Mouse (Mus musculus) ES-Bruce4 (cell line): Measurements from ENCODE around the gene Nr2c1. TPM values are rescaled to one million over a fixed set of nuclear protein-coding genes. Genes with fewer than 3 reads are reported as not detected.
A peak's percentile ranks its signal among the peaks of the same experiment; 100 is the strongest.

Experiments used
- H3K27ac ChIP-seq: 2 replicates; pipeline ENCODE4 v1.5.1; 2012; ENCODE audit warnings: low read length, inconsistent platforms; ENCODE audit not compliant: insufficient read depth
- H3K27me3 ChIP-seq: 2 replicates; pipeline ENCODE4 v1.6.1; 2012; ENCODE audit warnings: mild to moderate bottlenecking, low read length, inconsistent platforms; ENCODE audit not compliant: control insufficient read depth, poor library complexity, insufficient read depth, severe bottlenecking
- H3K36me3 ChIP-seq: 2 replicates; pipeline ENCODE4 v1.6.1; 2012; ENCODE audit warnings: inconsistent platforms, mild to moderate bottlenecking, low read length, moderate library complexity; ENCODE audit not compliant: control insufficient read depth, poor library complexity, insufficient read depth, severe bottlenecking
- H3K4me1 ChIP-seq: one replicate; pipeline ENCODE4 v1.8.1; 2011; ENCODE audit warnings: low read length; ENCODE audit not compliant: control insufficient read depth, insufficient read depth
- H3K4me3 ChIP-seq: 2 replicates; pipeline ENCODE4 v1.5.1; 2011; ENCODE audit warnings: low read depth, mild to moderate bottlenecking, low read length
- H3K9ac ChIP-seq: 2 replicates; pipeline ENCODE4 v1.6.1; 2012; ENCODE audit warnings: low read depth, mild to moderate bottlenecking, inconsistent platforms; ENCODE audit not compliant: poor library complexity, severe bottlenecking
- H3K9me3 ChIP-seq: replicated peaks from 2 replicates; pipeline ENCODE4 v1.6.1; 2012; ENCODE audit warnings: mild to moderate bottlenecking, low read length, inconsistent platforms; ENCODE audit not compliant: control insufficient read depth, poor library complexity, insufficient read depth, severe bottlenecking
- CTCF ChIP-seq: IDR thresholded peaks from one replicate; pipeline ENCODE4 v1.8.1; 2011; ENCODE audit warnings: low read depth, low read length
- EP300 ChIP-seq: IDR thresholded peaks from 2 replicates; pipeline ENCODE4 v1.6.1; 2011; ENCODE audit warnings: low read depth, low read length; ENCODE audit not compliant: insufficient read depth
- POLR2A ChIP-seq: IDR thresholded peaks from one replicate; pipeline ENCODE4 v1.8.1; 2011; ENCODE audit warnings: low read length; ENCODE audit not compliant: insufficient read depth
- polyA plus RNA-seq: library from polyadenylated mRNA; stranded (reverse); fragments of >200 nt; gene quantifications from 2 replicates; pipeline ENCODE4 v1.2.4, GENCODE M21; 2011; ENCODE audit warnings: low read depth; ENCODE audit not compliant: missing spikeins, insufficient read depth, insufficient read length

Nr2c1 gene
- polyA plus RNA-seq, 1 experiment, result 8.8 TPM

- no peak overlapping the region for H3K9ac ChIP-seq
- H3K9me3 ChIP-seq, result no peaks in the 10 kb centered on the region
- H3K36me3 ChIP-seq, result peaks cover 6% of the 10 kb centered on the region
- H3K27me3 ChIP-seq, result no peaks in the 10 kb centered on the region
- no peaks in the 10 kb centered on the region for H3K4me1 ChIP-seq
- H3K4me3 ChIP-seq, result no peak overlapping the region
- TF ChIP-seq EP300, result no peak
- TF ChIP-seq POLR2A, result no peak
- TF ChIP-seq CTCF, result no peak
- H3K27ac ChIP-seq, result no peak overlapping the region
Observed at GRCm38 (mm10) chr10:94211725-94212124, 63.9 kb downstream of the Nr2c1 start.

- H3K36me3 ChIP-seq, result peaks cover 3% of the 10 kb centered on the region; the same call in 1 of the 2 replicates
- no peak overlapping the region for H3K9ac ChIP-seq
- H3K27ac ChIP-seq, result no peak overlapping the region
- no peaks in the 10 kb centered on the region for H3K9me3 ChIP-seq
- no peaks in the 10 kb centered on the region for H3K27me3 ChIP-seq
- no peaks in the 10 kb centered on the region for H3K4me1 ChIP-seq
- H3K4me3 ChIP-seq, result no peak overlapping the region
- TF ChIP-seq POLR2A (no peak), EP300 (no peak), CTCF (no peak)
Observed at GRCm38 (mm10) chr10:94225026-94225750, 77.4 kb downstream of the Nr2c1 start.

DNA sequence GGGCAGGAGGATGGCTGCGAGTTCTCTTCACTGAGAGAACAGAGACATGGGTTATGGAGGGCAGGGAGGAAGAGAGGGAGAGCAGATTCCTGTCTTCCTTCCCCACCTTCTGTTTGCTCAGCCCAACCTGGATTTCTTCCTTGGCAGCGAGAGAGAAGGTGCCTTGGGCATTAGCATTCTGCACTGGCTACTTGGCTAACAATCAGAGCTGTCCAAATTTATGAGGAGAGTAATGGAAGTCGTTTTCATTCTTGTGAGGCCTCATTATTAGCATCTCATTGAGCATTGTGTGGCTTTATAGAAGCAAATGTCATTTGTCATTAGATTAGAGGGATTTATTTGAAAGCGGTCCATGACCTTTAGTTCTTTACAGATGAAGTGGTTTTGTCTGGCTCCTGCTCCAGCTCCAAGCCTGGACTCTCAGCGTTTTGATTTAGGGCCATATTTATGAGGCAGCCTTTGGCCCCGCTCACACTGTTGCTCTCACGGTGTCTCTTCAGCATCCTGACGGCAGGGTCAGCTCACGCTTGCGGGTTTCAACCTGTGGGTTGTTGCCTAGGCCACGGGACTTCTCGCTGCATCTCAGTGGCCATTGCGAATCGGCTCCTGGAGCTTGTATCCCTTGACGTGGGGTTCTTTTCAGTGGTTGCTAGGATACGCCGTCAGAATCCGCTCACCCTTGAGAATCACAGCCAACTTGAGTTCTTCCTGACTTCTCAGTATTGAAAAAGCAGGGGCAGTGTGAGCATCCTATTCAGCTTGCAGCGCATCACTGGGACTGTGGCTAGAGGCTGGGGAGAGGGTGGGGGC is 82.6 kb downstream of the Nr2c1 start:
- no peaks in the 10 kb centered on the region for H3K9me3 ChIP-seq
- H3K27me3 ChIP-seq, result no peaks in the 10 kb centered on the region
- no peak overlapping the region for H3K4me3 ChIP-seq
- H3K36me3 ChIP-seq, result no peaks in the 10 kb centered on the region
- no peaks in the 10 kb centered on the region for H3K4me1 ChIP-seq
- TF ChIP-seq POLR2A, result no peak
- TF ChIP-seq EP300, result no peak
- TF ChIP-seq CTCF, result no peak
- H3K9ac ChIP-seq, result no peak overlapping the region
- H3K27ac ChIP-seq, result no peak overlapping the region

DNA sequence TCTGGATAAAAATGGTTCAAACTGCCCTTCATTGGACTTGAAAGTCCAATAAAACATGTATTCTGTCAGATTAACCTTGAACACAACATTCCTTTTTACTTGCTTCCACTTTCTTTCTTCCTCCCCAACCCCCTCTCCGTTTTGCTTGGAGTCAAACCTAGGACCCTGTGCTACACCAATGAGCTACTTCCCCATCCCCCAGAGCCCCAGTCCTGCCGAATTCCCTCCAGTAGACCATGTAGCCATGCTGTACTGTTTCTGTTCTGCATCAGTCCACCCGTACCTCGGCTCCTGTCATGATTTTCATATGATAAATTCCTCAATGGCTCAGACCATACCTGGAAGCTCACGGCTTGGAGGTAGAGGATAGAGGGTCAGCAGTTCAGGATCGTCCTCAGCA is 83.2 kb downstream of the Nr2c1 start:
- Histone ChIP-seq H3K4me1 (no peaks in the 10 kb centered on the region), H3K27me3 (no peaks in the 10 kb centered on the region), H3K9ac (no peak overlapping the region), H3K4me3 (no peak overlapping the region), H3K36me3 (no peaks in the 10 kb centered on the region), H3K9me3 (no peaks in the 10 kb centered on the region), H3K27ac (no peak overlapping the region)
- TF ChIP-seq CTCF (no peak), EP300 (no peak), POLR2A (no peak)

DNA sequence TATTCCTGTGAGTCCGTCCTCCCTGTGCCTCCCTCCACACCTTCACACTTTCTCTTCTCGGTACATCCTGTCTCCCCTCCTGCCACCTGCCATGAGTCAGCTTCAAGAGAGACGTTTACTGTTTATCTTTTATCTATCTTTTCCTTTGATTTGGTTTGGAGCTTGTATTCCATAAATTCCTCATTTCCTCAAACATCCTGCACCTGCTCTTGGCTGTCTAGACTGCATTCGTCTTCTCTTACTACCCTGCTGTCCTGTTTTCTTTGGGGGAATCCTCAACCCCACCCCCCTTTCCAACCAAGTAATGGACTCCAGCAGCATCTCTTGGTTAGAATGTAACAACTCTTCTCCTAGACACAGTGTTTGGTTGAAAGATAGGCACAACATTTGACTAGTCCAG is 87.4 kb downstream of the Nr2c1 start:
- H3K9ac ChIP-seq, result no peak overlapping the region
- H3K27ac ChIP-seq, result no peak overlapping the region
- no peak for TF ChIP-seq POLR2A
- TF ChIP-seq EP300, result no peak
- no peak for TF ChIP-seq CTCF
- H3K9me3 ChIP-seq, result no peaks in the 10 kb centered on the region
- no peaks in the 10 kb centered on the region for H3K36me3 ChIP-seq
- H3K27me3 ChIP-seq, result no peaks in the 10 kb centered on the region
- no peaks in the 10 kb centered on the region for H3K4me1 ChIP-seq
- no peak overlapping the region for H3K4me3 ChIP-seq

DNA sequence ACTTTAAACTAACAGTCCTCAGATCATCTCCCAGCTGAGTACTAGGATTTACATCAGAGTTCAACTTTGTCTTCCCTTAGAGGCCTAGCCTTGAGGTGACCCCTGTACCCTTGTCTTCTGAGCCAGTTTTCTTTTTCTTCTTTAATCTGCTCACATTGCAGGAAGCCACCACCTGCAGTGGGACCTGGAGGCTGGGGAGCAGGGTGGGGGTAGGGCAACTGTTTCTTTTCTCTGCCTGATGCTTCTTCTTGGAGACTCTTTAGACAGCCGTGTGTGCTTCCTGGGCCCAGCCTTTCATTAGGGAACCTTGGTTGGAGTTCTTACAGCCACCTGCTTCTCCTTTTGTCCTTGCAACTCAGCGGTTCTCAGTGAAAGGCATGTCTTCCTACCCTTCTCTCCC is 93.5 kb downstream of the Nr2c1 start:
- Histone ChIP-seq H3K4me1 (peaks cover 2% of the 10 kb centered on the region), H3K4me3 (no peak overlapping the region), H3K9me3 (no peaks in the 10 kb centered on the region), H3K9ac (no peak overlapping the region), H3K27ac (no peak overlapping the region), H3K36me3 (no peaks in the 10 kb centered on the region), H3K27me3 (no peaks in the 10 kb centered on the region)
- 0 out of 2 replicates have a peak, but pooled peaks have one; percentile 60 for TF ChIP-seq EP300
- TF ChIP-seq CTCF, result no peak

Other genes with a start within 250 kb of the Nr2c1 start
- 15.4 and 17.3 TPM in 2 replicates for gene Vezt, start 112.2 kb upstream of the Nr2c1 start, polyA plus RNA-seq
- 5.3 and 5.8 TPM in 2 replicates for gene Fgd6, start 112.0 kb upstream of the Nr2c1 start, polyA plus RNA-seq
- 320 and 329 TPM in 2 replicates for gene Ndufa12, start 50.7 kb downstream of the Nr2c1 start, polyA plus RNA-seq
- gene Gm4792, start 150.7 kb downstream of the Nr2c1 start, polyA plus RNA-seq, result not detected in 2 replicates
- 14.8 and 15.4 TPM in 2 replicates for gene Tmcc3, start 163.9 kb downstream of the Nr2c1 start, polyA plus RNA-seq